Mouse (Mus musculus) embryonic facial prominence, embryonic 15.5 days (tissue): ENCODE measurements around the gene P4ha3. TPM values are rescaled to one million over a fixed set of nuclear protein-coding genes. Genes with fewer than 3 reads are reported as not detected.

Source experiments
- ATAC-seq: fragments of 200-750 bp; cut with Nextera tagmentation; 2 replicates; pipeline ENCODE4 v1.8.0; 2017; ENCODE audit warnings: low read depth, moderate TSS enrichment; ENCODE audit not compliant: insufficient number of reproducible peaks, low FRiP score, low TSS enrichment
- H3K27ac ChIP-seq: fragments of 300-500 bp; sonication (generic); replicated peaks from 2 replicates; pipeline ENCODE4 v1.5.1; 2015; ENCODE audit warnings: mild to moderate bottlenecking, inconsistent platforms
- H3K27me3 ChIP-seq: fragments of 300-500 bp; sonication (generic); 2 replicates; pipeline ENCODE4 v1.6.1; 2015; ENCODE audit warnings: inconsistent platforms
- H3K36me3 ChIP-seq: fragments of 300-500 bp; sonication (generic); 2 replicates; pipeline ENCODE4 v1.6.1; 2015; ENCODE audit warnings: mild to moderate bottlenecking, inconsistent platforms
- H3K4me1 ChIP-seq: fragments of 300-500 bp; sonication (generic); 2 replicates; pipeline ENCODE4 v1.6.1; 2015; ENCODE audit warnings: inconsistent platforms
- H3K4me2 ChIP-seq: fragments of 300-500 bp; sonication (generic); replicated peaks from 2 replicates; pipeline ENCODE4 v1.6.1; 2015; ENCODE audit warnings: mild to moderate bottlenecking, inconsistent platforms
- H3K4me3 ChIP-seq: fragments of 300-500 bp; sonication (generic); replicated peaks from 2 replicates; pipeline ENCODE4 v1.5.1; 2015; ENCODE audit warnings: mild to moderate bottlenecking, inconsistent platforms
- H3K9ac ChIP-seq: fragments of 300-500 bp; sonication (generic); 2 replicates; pipeline ENCODE4 v1.6.1; 2015; ENCODE audit warnings: inconsistent platforms
- H3K9me3 ChIP-seq: fragments of 300-500 bp; sonication (generic); replicated peaks from 2 replicates; pipeline ENCODE4 v1.6.1; 2016; ENCODE audit warnings: inconsistent platforms
- WGBS: fragments of 180-500 bp; shearing (Covaris S2); methylation state at CpG from one replicate; pipeline ENCODE4 v1.1.7; 2015; 5-methylcytosine and 5-hydroxymethylcytosine counted together
- polyA plus RNA-seq: library from polyadenylated mRNA; unstranded; fragments of >200 nt; fragmentation: Nextera tagmentation; extraction: Ambion mirVana; gene quantifications from 2 replicates; pipeline ENCODE4 v1.2.1, GENCODE M21; 2015

Gene P4ha3
- polyA plus RNA-seq, 1 experiment from 2014 or later = 28.4 TPM

GRCm38 (mm10) chr7:100279803-100280202 is 5.5 kb upstream of the P4ha3 start:
- no peak overlapping the region for H3K27ac ChIP-seq
- H3K4me2 ChIP-seq = no peak overlapping the region
- 0% methylated on average over 1 of the region's 1 CpGs for WGBS
- peaks cover 2% of the 10 kb centered on the region; the same call in 1 of the 2 replicates for H3K4me1 ChIP-seq
- no peak overlapping the region for H3K9ac ChIP-seq
- H3K27me3 ChIP-seq = no peaks in the 10 kb centered on the region
- H3K4me3 ChIP-seq = no peak overlapping the region
- ATAC-seq = no peak
- H3K36me3 ChIP-seq = no peaks in the 10 kb centered on the region
- H3K9me3 ChIP-seq = no peaks in the 10 kb centered on the region

GRCm38 (mm10) chr7:100281596-100281995 is 3.7 kb upstream of the P4ha3 start:
- 36% methylated on average over 3 of the region's 3 CpGs for WGBS
- Histone ChIP-seq H3K4me2 (no peak overlapping the region), H3K9ac (no peak overlapping the region), H3K27me3 (no peaks in the 10 kb centered on the region; the same call in 1 of the 2 replicates), H3K9me3 (no peaks in the 10 kb centered on the region), H3K36me3 (no peaks in the 10 kb centered on the region), H3K4me1 (peaks cover 9% of the 10 kb centered on the region), H3K4me3 (no peak overlapping the region), H3K27ac (no peak overlapping the region)
- no peak for ATAC-seq

- 29% methylated on average over 3 of the region's 3 CpGs for WGBS
- Histone ChIP-seq H3K9ac (no peak overlapping the region), H3K27me3 (no peaks in the 10 kb centered on the region; the same call in 1 of the 2 replicates), H3K27ac (no peak overlapping the region), H3K4me2 (no peak overlapping the region), H3K4me3 (no peak overlapping the region), H3K4me1 (peaks cover 22% of the 10 kb centered on the region), H3K36me3 (no peaks in the 10 kb centered on the region), H3K9me3 (no peaks in the 10 kb centered on the region)
- ATAC-seq = no peak
These were observed 2.0 kb upstream of the P4ha3 start for GRCm38 (mm10) chr7:100283298-100283697.

- H3K36me3 ChIP-seq = no peaks in the 10 kb centered on the region
- H3K9me3 ChIP-seq = no peaks in the 10 kb centered on the region
- H3K27ac ChIP-seq = peak overlapping the region; percentile 97
- H3K4me2 ChIP-seq = peak overlapping the region; percentile 50
- no peak overlapping the region for H3K9ac ChIP-seq
- peaks cover 38% of the 10 kb centered on the region for H3K4me1 ChIP-seq
- 5% methylated on average over 7 of the region's 7 CpGs for WGBS
- ATAC-seq = peak; percentile 91
- H3K4me3 ChIP-seq = peak overlapping the region; percentile 27
- no peaks in the 10 kb centered on the region; the same call in 1 of the 2 replicates for H3K27me3 ChIP-seq
These were observed 2.6 kb downstream of the P4ha3 start for GRCm38 (mm10) chr7:100287748-100288578.

GRCm38 (mm10) chr7:100288622-100289021 is 3.3 kb downstream of the P4ha3 start:
- Histone ChIP-seq H3K4me2 (peak overlapping the region; percentile 50), H3K36me3 (peaks cover 3% of the 10 kb centered on the region; the same call in 1 of the 2 replicates), H3K9ac (no peak overlapping the region), H3K4me1 (peaks cover 38% of the 10 kb centered on the region), H3K4me3 (peak overlapping the region; percentile 27), H3K27me3 (no peaks in the 10 kb centered on the region; the same call in 1 of the 2 replicates), H3K27ac (peak overlapping the region; percentile 97), H3K9me3 (no peaks in the 10 kb centered on the region)
- WGBS = 16% methylated on average over 11 of the region's 11 CpGs
- peak; percentile 86 for ATAC-seq

GRCm38 (mm10) chr7:100293546-100293945 is 8.2 kb downstream of the P4ha3 start:
- no peaks in the 10 kb centered on the region for H3K27me3 ChIP-seq
- 86% methylated on average over 8 of the region's 8 CpGs for WGBS
- H3K9me3 ChIP-seq = no peaks in the 10 kb centered on the region
- H3K27ac ChIP-seq = no peak overlapping the region
- H3K9ac ChIP-seq = no peak overlapping the region
- ATAC-seq = no peak
- peaks cover 4% of the 10 kb centered on the region; the same call in 1 of the 2 replicates for H3K36me3 ChIP-seq
- H3K4me3 ChIP-seq = no peak overlapping the region
- no peak overlapping the region for H3K4me2 ChIP-seq
- peaks cover 13% of the 10 kb centered on the region for H3K4me1 ChIP-seq

- H3K4me3 ChIP-seq = no peak overlapping the region
- H3K9me3 ChIP-seq = no peaks in the 10 kb centered on the region
- H3K4me1 ChIP-seq = 0 out of 2 replicates have a peak, but pooled peaks cover 4% of the 10 kb centered on the region
- H3K27me3 ChIP-seq = no peaks in the 10 kb centered on the region
- no peak overlapping the region for H3K9ac ChIP-seq
- no peak for ATAC-seq
- 83% methylated on average over 2 of the region's 2 CpGs for WGBS
- peaks cover 4% of the 10 kb centered on the region; the same call in 1 of the 2 replicates for H3K36me3 ChIP-seq
- H3K4me2 ChIP-seq = no peak overlapping the region
- no peak overlapping the region for H3K27ac ChIP-seq
These were observed 10.4 kb downstream of the P4ha3 start for GRCm38 (mm10) chr7:100295745-100296144.

GRCm38 (mm10) chr7:100296699-100297098 is 11.4 kb downstream of the P4ha3 start:
- H3K4me2 ChIP-seq = no peak overlapping the region
- no peak for ATAC-seq
- H3K9ac ChIP-seq = no peak overlapping the region
- 0 out of 2 replicates have a peak, but pooled peaks cover 4% of the 10 kb centered on the region for H3K4me1 ChIP-seq
- no peak overlapping the region for H3K4me3 ChIP-seq
- H3K9me3 ChIP-seq = no peaks in the 10 kb centered on the region
- H3K27ac ChIP-seq = no peak overlapping the region
- H3K36me3 ChIP-seq = peaks cover 4% of the 10 kb centered on the region; the same call in 1 of the 2 replicates
- WGBS = 57% methylated on average over 6 of the region's 6 CpGs
- H3K27me3 ChIP-seq = no peaks in the 10 kb centered on the region

GRCm38 (mm10) chr7:100298861-100299510 is 13.7 kb downstream of the P4ha3 start:
- H3K27me3 ChIP-seq = no peaks in the 10 kb centered on the region
- no peak for ATAC-seq
- H3K4me3 ChIP-seq = no peak overlapping the region
- no peak overlapping the region for H3K4me2 ChIP-seq
- H3K9ac ChIP-seq = no peak overlapping the region
- no peak overlapping the region for H3K27ac ChIP-seq
- WGBS = 57% methylated on average over 14 of the region's 14 CpGs
- H3K36me3 ChIP-seq = no peaks in the 10 kb centered on the region
- H3K9me3 ChIP-seq = no peaks in the 10 kb centered on the region
- 0 out of 2 replicates have a peak, but pooled peaks cover 4% of the 10 kb centered on the region for H3K4me1 ChIP-seq

GRCm38 (mm10) chr7:100301390-100301789 is 16.1 kb downstream of the P4ha3 start:
- Histone ChIP-seq H3K9ac (no peak overlapping the region), H3K4me2 (no peak overlapping the region), H3K4me3 (no peak overlapping the region), H3K9me3 (no peaks in the 10 kb centered on the region), H3K4me1 (0 out of 2 replicates have a peak, but pooled peaks cover 4% of the 10 kb centered on the region), H3K27me3 (no peaks in the 10 kb centered on the region), H3K36me3 (no peaks in the 10 kb centered on the region), H3K27ac (peak overlapping the region; percentile 71; the same call in 1 of the 2 replicates)
- ATAC-seq = no peak
- 83% methylated on average over 3 of the region's 3 CpGs for WGBS

- WGBS = 38% methylated on average over 4 of the region's 4 CpGs
- ATAC-seq = peak; percentile 80
- H3K27ac ChIP-seq = peak overlapping the region; percentile 71
- H3K27me3 ChIP-seq = no peaks in the 10 kb centered on the region
- H3K4me1 ChIP-seq = 0 out of 2 replicates have a peak, but pooled peaks cover 4% of the 10 kb centered on the region
- H3K9me3 ChIP-seq = no peaks in the 10 kb centered on the region
- no peak overlapping the region for H3K4me2 ChIP-seq
- H3K9ac ChIP-seq = no peak overlapping the region
- H3K4me3 ChIP-seq = no peak overlapping the region
- H3K36me3 ChIP-seq = no peaks in the 10 kb centered on the region
These were observed 17.0 kb downstream of the P4ha3 start for GRCm38 (mm10) chr7:100302316-100302715.
